Mouse (Mus musculus) gastrocnemius, adult 2 months (tissue): Measurements from ENCODE around the gene Tldc2. TPM values are rescaled to one million over a fixed set of nuclear protein-coding genes. Genes with fewer than 3 reads are reported as not detected.
A peak's percentile ranks its signal among the peaks of the same experiment; 100 is the strongest.

Source experiments
- DNase-seq: peaks from one replicate; pipeline ENCODE4 v3.0.0; 2022
- H3K27ac ChIP-seq: fragments of 200-600 bp; 2 replicates; pipeline ENCODE4 v1.8.1; 2022; ENCODE audit warnings: mild to moderate bottlenecking
- H3K4me3 ChIP-seq: fragments of 200-600 bp; 2 replicates; pipeline ENCODE4 v1.8.1; 2022; ENCODE audit warnings: mild to moderate bottlenecking, moderate library complexity
- CTCF ChIP-seq: fragments of 200-600 bp; IDR thresholded peaks from 2 replicates; pipeline ENCODE4 v1.8.1; 2022; ENCODE audit warnings: antibody characterized with exemption, mild to moderate bottlenecking, moderate library complexity
- intact Hi-C: fragments of 180-260 bp; cut with DNase I; formaldehyde crosslinking; loops from one replicate; pipeline ENCODE4 v1.15.1; 2025
- total RNA-seq, 2 experiments: library from RNA; stranded (reverse); gene quantifications; 2 replicates each; pipeline ENCODE4 v1.2.3; 2021

Tldc2 gene
- total RNA-seq, 2 experiments from 2014 or later = not detected

DNA sequence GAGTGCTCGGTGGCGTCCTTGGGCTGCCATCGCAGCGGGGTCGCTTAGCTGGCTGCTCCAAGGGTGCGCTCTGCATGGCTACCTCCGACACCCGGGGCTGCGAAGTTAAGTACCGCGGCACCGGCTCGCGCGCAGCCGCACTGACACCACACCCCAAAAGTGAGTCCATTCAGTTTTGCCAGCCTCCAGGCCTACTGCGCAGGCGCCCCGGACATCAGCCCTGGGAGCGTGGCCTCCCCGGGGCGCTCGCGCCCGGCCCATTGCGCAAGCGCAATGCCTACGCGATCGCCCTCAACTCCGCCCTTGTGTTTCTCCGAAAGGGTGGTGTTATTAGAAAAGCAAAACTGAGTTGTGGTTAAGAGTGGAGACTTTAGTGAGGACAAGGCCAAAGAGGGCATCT lies 48.2 kb downstream of the Tldc2 start, which contains the start of gene Samhd1:
Samhd1 (minus strand) TSS at position 252 of the 400 bp plus-strand sequence.
- peak within 1 kb of the TSS; percentile 96 for H3K4me3 ChIP-seq
- peak within 1 kb of the TSS; percentile 94 for H3K27ac ChIP-seq
- peak; percentile 18 for TF ChIP-seq CTCF
- DNase-seq = peak; percentile 99
- intact Hi-C loops = no loop called here

DNA sequence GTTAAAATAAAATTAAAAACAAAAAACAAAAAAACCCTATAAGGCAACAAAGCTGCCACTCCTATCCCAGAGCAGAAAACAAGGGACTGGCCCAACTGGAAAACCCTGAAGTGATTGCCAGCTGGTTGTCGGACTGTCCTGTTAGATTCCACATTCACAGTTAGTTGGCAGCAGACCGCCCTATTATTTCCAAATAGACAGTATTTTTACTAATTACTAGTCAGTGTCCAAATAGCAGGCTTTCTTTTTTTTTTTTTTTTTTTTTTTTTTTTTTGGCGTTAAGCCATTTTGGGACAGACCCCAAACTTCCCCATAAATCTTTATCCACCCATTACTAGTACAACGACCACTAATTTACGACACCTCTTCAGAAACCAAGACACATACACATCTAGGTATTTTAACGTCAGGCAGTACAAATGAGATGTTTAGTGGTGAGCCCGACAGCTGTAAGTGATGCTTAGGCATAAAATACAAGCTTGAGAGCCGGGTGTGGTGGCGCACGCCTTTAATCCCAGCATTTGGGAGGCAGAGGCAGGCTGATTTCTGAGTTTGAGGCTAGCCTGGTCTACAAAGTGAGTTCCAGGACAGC lies 48.8 kb downstream of the Tldc2 start:
- intact Hi-C loops = no loop called here

DNA sequence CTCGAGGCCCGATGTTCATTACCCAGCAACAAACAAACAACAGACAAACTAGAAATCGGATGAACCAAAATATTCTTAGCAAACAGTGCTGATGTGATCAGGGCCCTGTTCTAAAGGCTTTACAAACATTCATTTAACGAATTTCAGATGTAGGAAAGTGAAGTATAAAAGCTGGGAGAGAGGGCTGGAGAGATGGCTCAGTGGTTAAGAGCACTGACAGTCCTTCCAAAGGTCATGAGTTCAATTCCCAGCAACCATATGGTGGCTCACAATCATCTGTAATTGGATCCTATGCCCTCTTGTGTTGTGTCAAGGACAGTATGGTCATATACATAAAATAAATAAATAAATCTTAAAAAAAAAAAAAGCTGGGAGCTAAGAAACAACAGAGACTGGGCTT lies 49.3 kb downstream of the Tldc2 start:
- H3K27ac ChIP-seq = peak overlapping the region; percentile 94
- DNase-seq = no peak
- H3K4me3 ChIP-seq = no peak overlapping the region
- intact Hi-C loops = no loop called here
- no peak for TF ChIP-seq CTCF

More for the DNA sequence above, 48.8 kb downstream of the Tldc2 start:
- peak; percentile 23 for DNase-seq
- H3K27ac ChIP-seq = peak overlapping the region; percentile 94
- no peak for TF ChIP-seq CTCF
- peak overlapping the region; percentile 96 for H3K4me3 ChIP-seq

DNA sequence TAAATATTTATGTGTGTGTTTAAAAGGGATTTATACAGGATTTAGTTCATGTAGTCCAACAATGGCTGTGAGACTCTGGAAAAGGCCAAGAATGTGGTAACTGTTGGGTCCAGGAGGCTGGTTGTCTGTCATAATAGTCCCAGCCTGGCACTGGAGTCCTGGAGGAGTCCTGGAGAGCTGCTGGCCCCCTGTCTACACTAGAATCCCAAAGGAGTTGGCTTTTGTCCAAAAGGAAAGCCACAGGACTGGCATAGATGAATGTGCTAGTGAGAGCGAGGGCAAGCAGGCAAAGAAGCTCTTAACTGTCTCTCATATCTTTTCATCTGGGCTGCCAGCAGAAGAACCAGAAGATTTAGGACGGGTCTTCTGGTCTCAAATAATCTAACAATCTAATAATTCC lies 49.8 kb downstream of the Tldc2 start:
- Histone ChIP-seq H3K27ac (peak overlapping the region; percentile 31), H3K4me3 (no peak overlapping the region)
- intact Hi-C loops = no loop called here
- TF ChIP-seq CTCF = no peak
- DNase-seq = no peak

DNA sequence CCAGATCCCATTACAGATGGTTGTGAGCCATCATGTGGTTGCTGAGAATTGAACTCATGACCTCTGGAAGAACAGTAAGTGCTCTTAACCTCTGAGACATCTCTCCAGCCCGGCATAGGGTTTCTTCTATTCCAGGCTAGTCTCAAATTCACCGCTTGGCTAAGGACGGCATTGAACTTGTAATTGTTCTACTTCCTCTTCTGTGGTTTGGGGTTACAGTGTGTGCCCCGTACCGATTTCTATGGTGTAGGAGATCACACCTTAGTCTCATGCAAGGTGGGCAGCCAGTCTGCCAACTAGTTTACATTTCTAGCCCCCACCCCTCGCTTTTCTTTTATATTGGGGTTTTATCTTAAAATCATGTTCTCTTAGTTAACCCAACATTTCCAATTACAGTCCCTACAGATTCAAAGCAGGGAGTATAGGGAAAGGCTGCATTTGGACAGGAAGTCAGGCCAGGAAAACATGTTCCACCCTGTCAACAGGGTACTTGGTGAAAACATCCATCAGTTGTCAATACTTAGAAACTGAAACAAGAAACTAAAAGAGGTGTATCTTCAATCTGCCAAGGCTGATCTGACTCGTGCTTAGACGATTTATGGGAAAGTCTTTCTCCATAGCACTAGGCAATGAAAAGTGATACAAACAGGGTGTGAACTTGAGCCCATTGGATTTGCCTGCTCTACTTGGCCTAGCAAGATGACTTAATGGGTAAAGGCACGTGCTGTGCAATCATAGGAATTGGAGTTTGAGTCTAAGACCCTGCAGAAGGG lies 51.3 kb downstream of the Tldc2 start:
- intact Hi-C loops = no loop called here
- no peak for DNase-seq
- Histone ChIP-seq H3K27ac (no peak overlapping the region), H3K4me3 (no peak overlapping the region)
- no peak for TF ChIP-seq CTCF

DNA sequence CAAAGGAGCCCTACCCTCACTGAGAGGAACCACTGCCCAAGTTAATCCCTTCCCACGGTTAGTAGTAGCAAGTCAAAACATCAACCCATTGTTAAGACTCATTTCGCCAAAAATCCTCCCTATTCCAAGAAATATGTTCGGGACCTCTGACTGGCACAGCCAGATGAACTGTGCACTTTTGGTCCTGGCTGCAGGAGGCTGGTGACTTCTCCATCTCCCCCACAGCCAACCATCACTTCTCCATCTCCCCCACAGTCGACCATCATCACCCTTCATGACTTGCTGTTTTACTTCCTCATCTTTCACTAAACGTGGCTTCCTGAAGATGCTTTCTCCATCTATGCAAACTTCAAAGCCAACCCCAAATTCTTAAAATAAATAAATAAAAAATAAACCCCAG lies 52.0 kb downstream of the Tldc2 start:
- no peak for TF ChIP-seq CTCF
- no peak overlapping the region for H3K27ac ChIP-seq
- intact Hi-C loops = no loop called here
- DNase-seq = no peak
- H3K4me3 ChIP-seq = no peak overlapping the region

DNA sequence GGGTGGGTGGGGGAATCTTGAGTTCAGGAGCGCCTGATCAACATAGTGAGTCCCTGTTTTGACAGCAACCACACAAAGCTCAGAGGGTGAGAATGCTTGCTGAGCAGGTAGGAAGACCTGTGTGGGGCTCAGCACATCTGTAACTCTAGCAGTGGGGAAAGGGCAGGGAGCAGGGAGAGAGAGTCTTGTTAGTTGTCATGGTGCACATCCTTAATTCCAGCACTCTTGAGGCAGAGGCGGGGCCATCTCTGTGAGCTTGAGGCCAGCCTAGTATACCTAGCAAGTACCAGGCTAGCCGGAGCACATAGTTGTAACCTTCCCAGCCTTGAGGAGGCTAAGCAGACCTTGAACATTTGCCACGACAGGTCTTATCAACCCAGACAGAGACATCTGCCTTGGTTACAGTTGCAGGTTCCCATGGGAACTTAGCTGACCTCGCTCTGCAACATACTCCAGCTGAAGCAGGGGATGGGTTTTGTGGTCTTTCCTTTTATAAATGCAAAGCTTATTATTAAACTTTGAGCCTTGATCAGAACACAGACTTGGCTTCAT lies 52.5 kb downstream of the Tldc2 start:
- no peak for TF ChIP-seq CTCF
- intact Hi-C loops = no loop called here

DNA sequence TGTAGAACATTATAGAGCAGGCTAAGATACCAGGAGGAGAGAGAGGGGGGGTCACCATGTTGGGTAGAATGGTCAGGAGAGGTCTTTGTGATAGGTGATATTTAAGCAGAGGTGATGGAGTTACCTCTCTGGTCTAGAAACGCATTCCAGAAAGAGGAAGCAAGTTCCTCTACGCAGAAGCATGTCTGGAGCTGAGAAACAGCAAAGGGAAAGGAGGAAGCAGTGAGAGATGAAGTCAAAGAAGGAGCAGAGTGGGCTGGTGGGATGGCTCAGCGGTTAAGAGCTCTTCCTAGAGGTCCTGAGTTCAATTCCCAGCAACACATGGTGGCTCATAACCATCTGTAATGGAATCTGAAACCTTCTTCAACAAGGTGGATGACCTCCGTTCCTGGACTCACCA lies 55.1 kb downstream of the Tldc2 start:
- H3K4me3 ChIP-seq = no peak overlapping the region
- intact Hi-C loops = no loop called here
- no peak for TF ChIP-seq CTCF
- no peak for DNase-seq
- H3K27ac ChIP-seq = no peak overlapping the region

More for the DNA sequence above, 52.5 kb downstream of the Tldc2 start:
- H3K27ac ChIP-seq = no peak overlapping the region
- DNase-seq = no peak
- H3K4me3 ChIP-seq = no peak overlapping the region

DNA sequence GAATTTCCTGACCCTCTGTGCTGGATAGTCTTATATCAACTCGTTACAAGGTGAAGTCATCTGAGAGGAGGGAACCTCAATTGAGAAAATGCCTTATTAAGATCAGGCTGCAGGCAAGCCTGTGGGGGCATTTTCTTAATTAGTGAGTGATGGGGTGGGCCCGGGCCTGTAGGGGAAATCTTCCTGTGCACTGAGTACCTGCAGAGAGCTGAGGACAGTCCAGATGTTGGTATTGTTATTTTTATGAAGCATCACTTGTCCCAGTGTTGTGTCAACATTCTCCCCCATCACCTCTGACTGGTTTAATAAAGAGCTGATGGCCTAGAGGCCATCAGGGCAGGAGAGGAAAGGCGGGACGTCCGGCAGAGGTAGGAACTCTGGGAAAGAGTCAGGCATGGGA lies 57.3 kb downstream of the Tldc2 start:
- TF ChIP-seq CTCF = no peak
- no peak overlapping the region for H3K27ac ChIP-seq

DNA sequence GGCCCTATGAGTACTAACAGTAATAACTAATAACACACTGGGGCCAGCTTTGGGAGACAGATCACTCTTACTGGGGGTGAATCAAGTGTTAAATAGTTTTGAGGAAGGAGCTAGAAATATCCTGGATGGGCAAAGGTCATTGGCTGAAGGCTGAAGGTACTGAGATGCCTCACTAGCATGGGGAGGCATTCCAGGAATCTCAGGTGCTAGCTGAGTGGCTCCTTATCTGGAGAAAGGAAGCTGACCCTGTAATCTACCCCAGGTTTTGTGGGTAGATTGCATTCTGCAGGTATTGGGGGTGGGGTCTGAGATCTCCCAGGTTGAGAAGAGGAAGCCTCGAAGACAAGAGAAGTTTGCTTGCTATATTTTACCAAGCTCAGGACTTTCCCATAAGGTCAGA lies 58.3 kb downstream of the Tldc2 start:
- intact Hi-C loops = no loop called here
- no peak for DNase-seq
- Histone ChIP-seq H3K4me3 (no peak overlapping the region), H3K27ac (no peak overlapping the region)
- TF ChIP-seq CTCF = no peak

More for the DNA sequence above, 57.3 kb downstream of the Tldc2 start:
- H3K4me3 ChIP-seq = no peak overlapping the region
- DNase-seq = no peak
- intact Hi-C loops = no loop called here

Other genes with a start within 250 kb of the Tldc2 start
- gene Tgif2, start 247.0 kb upstream of the Tldc2 start, total RNA-seq = under 1 TPM; 0.15 to 0.28 TPM
- under 1 TPM; 0.73 to 0.79 TPM for gene 4930518I15Rik, start 229.1 kb upstream of the Tldc2 start, total RNA-seq
- gene Rab5if, start 223.9 kb upstream of the Tldc2 start, total RNA-seq = 10 to 100 TPM; 89.0 to 98.6 TPM
- gene Sla2, start 199.9 kb upstream of the Tldc2 start, total RNA-seq = not detected
- gene Ndrg3, start 95.0 kb upstream of the Tldc2 start, total RNA-seq = 10 to 100 TPM; 31.9 to 33.4 TPM
- gene Dsn1, start 79.9 kb upstream of the Tldc2 start, total RNA-seq = 1 to 10 TPM; 1.2 to 1.6 TPM
- 1 to 10 TPM; 2.8 to 4.5 TPM for gene Soga1, start 7.8 kb upstream of the Tldc2 start, total RNA-seq
- 10 to 100 TPM; 15.1 to 15.8 TPM for gene Samhd1, start 48.2 kb downstream of the Tldc2 start, total RNA-seq
- gene Rbl1, start 117.5 kb downstream of the Tldc2 start, total RNA-seq = 1 to 10 TPM; 1.6 to 1.7 TPM
- 10 to 100 TPM; 69.4 to 84.8 TPM for gene Rpn2, start 192.0 kb downstream of the Tldc2 start, total RNA-seq
- 1 to 10 TPM in 1 of 2 experiments, under 1 TPM in 1; 0.46 to 1.1 TPM for gene Mroh8, start 192.5 kb downstream of the Tldc2 start, total RNA-seq